Mouse (Mus musculus) macrophage (primary cell): Measurements from ENCODE around the gene Sema3b. TPM values are rescaled to one million over a fixed set of nuclear protein-coding genes. Genes with fewer than 3 reads are reported as not detected.
"Not testable (repeated sequence)": the region's sequence is repeated elsewhere in the genome, so short reads cannot be mapped to it uniquely, and the experiment has no call there.

Source experiments
- H3K27ac ChIP-seq: fragments of 350-480 bp; formaldehyde crosslinking; 2 replicates; pipeline ENCODE4 v1.9.0; 2021
- H3K36me3 ChIP-seq: fragments of 350-480 bp; formaldehyde crosslinking; 2 replicates; pipeline ENCODE4 v1.9.0; 2021; ENCODE audit errors: inconsistent target
- H3K4me3 ChIP-seq: fragments of 350-480 bp; formaldehyde crosslinking; 2 replicates; pipeline ENCODE4 v1.9.0; 2021; ENCODE audit errors: inconsistent target
- H3K79me2 ChIP-seq: fragments of 350-480 bp; formaldehyde crosslinking; 2 replicates; pipeline ENCODE4 v1.9.0; 2021; ENCODE audit errors: inconsistent target
- WGBS: methylation state at CpG from one replicate; pipeline ENCODE4 v1.1.7; 2026; ENCODE audit warnings: inconsistent platforms; ENCODE audit not compliant: missing documents; 5-methylcytosine and 5-hydroxymethylcytosine counted together
- polyA plus RNA-seq: library from polyadenylated mRNA; stranded (reverse); fragments of 250-400 nt; gene quantifications from 3 replicates; pipeline ENCODE4 v1.2.4, GENCODE M21; 2018; ENCODE audit warnings: inconsistent platforms

Sema3b gene
- polyA plus RNA-seq, 1 experiment from 2014 or later: not detected

- H3K79me2 ChIP-seq: peaks cover 21% of the 10 kb centered on the region; the same call in 1 of the 2 replicates
- H3K4me3 ChIP-seq: peak overlapping the region; percentile 49
- 4% methylated on average over 40 of the region's 41 CpGs for WGBS
- peaks cover 10% of the 10 kb centered on the region; the same call in 1 of the 2 replicates for H3K36me3 ChIP-seq
- H3K27ac ChIP-seq: peak overlapping the region; percentile 91
Observed at GRCm38 (mm10) chr9:107568331-107569261, 40.4 kb downstream of the Sema3b start.

- peak within 1 kb of the TSS; percentile 49 for H3K4me3 ChIP-seq
- 71% methylated on average over 18 of the region's 18 CpGs for WGBS
- H3K36me3 ChIP-seq: peaks cover 10% of the 10 kb centered on the region; the same call in 1 of the 2 replicates
- peak within 1 kb of the TSS; percentile 91 for H3K27ac ChIP-seq
- peaks cover 24% of the 10 kb centered on the region; the same call in 1 of the 2 replicates for H3K79me2 ChIP-seq
Observed at GRCm38 (mm10) chr9:107567702-107568319, 41.2 kb downstream of the Sema3b start, which contains the start of gene Hyal2. Hyal2 (plus strand) TSS chr9:107567945.

- Histone ChIP-seq H3K36me3 (peaks cover 6% of the 10 kb centered on the region; the same call in 1 of the 2 replicates), H3K79me2 (peaks cover 24% of the 10 kb centered on the region; the same call in 1 of the 2 replicates), H3K4me3 (no peak overlapping the region), H3K27ac (0 out of 2 replicates have a peak overlapping the region, but pooled peaks have one; percentile 8)
- WGBS: 62% methylated on average over 3 of the region's 3 CpGs
Observed at GRCm38 (mm10) chr9:107566855-107567254, 42.2 kb downstream of the Sema3b start.

- Histone ChIP-seq H3K4me3 (no peak overlapping the region), H3K79me2 (peaks cover 24% of the 10 kb centered on the region; the same call in 1 of the 2 replicates), H3K27ac (0 out of 2 replicates have a peak overlapping the region, but pooled peaks have one; percentile 8), H3K36me3 (peaks cover 12% of the 10 kb centered on the region)
- WGBS: 63% methylated on average over 15 of the region's 15 CpGs
Observed at GRCm38 (mm10) chr9:107566041-107566709, 42.9 kb downstream of the Sema3b start.

GRCm38 (mm10) chr9:107565556-107565955, 43.5 kb downstream of the Sema3b start:
- H3K36me3 ChIP-seq: peaks cover 18% of the 10 kb centered on the region
- peaks cover 23% of the 10 kb centered on the region; the same call in 1 of the 2 replicates for H3K79me2 ChIP-seq
- WGBS: 40% methylated on average over 4 of the region's 5 CpGs
- H3K27ac ChIP-seq, H3K4me3 ChIP-seq: not testable (repeated sequence)

GRCm38 (mm10) chr9:107563029-107563581, 45.9 kb downstream of the Sema3b start, which contains the start of gene Tusc2:
Tusc2 (plus strand) TSS chr9:107563255.
- H3K4me3 ChIP-seq: peak within 1 kb of the TSS; percentile 68
- H3K36me3 ChIP-seq: peaks cover 41% of the 10 kb centered on the region
- 0 out of 2 replicates have a peak within 1 kb of the TSS, but pooled peaks have one; percentile 12 for H3K27ac ChIP-seq
- H3K79me2 ChIP-seq: peaks cover 34% of the 10 kb centered on the region
- 0% methylated on average over 45 of the region's 46 CpGs for WGBS

- peak overlapping the region; percentile 79 for H3K4me3 ChIP-seq
- peaks cover 44% of the 10 kb centered on the region for H3K36me3 ChIP-seq
- 15% methylated on average over 3 of the region's 3 CpGs for WGBS
- peaks cover 64% of the 10 kb centered on the region for H3K79me2 ChIP-seq
- peak overlapping the region; percentile 95 for H3K27ac ChIP-seq
Observed at GRCm38 (mm10) chr9:107556346-107556745, 52.7 kb downstream of the Sema3b start.

- Histone ChIP-seq H3K79me2 (peaks cover 64% of the 10 kb centered on the region), H3K36me3 (peaks cover 38% of the 10 kb centered on the region), H3K4me3 (peak overlapping the region; percentile 79), H3K27ac (peak overlapping the region; percentile 95)
- WGBS: 25% methylated on average over 2 of the region's 2 CpGs
Observed at GRCm38 (mm10) chr9:107555701-107556100, 53.3 kb downstream of the Sema3b start.

- peaks cover 62% of the 10 kb centered on the region for H3K79me2 ChIP-seq
- WGBS: under 1% methylated on average over 23 of the region's 23 CpGs
- peak overlapping the region; percentile 95 for H3K27ac ChIP-seq
- H3K4me3 ChIP-seq: peak overlapping the region; percentile 79
- peaks cover 33% of the 10 kb centered on the region for H3K36me3 ChIP-seq
Observed at GRCm38 (mm10) chr9:107555031-107555457, 54.0 kb downstream of the Sema3b start.

GRCm38 (mm10) chr9:107554319-107554825, 54.7 kb downstream of the Sema3b start:
- under 1% methylated on average over 52 of the region's 53 CpGs for WGBS
- H3K79me2 ChIP-seq: peaks cover 56% of the 10 kb centered on the region
- peaks cover 26% of the 10 kb centered on the region for H3K36me3 ChIP-seq
- H3K4me3 ChIP-seq: peak overlapping the region; percentile 79
- peak overlapping the region; percentile 95 for H3K27ac ChIP-seq

GRCm38 (mm10) chr9:107553541-107554318, 55.3 kb downstream of the Sema3b start:
- H3K4me3 ChIP-seq: peak overlapping the region; percentile 63
- H3K36me3 ChIP-seq: peaks cover 20% of the 10 kb centered on the region
- WGBS: 7% methylated on average over 36 of the region's 37 CpGs
- peak overlapping the region; percentile 62 for H3K27ac ChIP-seq
- peaks cover 49% of the 10 kb centered on the region for H3K79me2 ChIP-seq

- Histone ChIP-seq H3K4me3 (peak overlapping the region; percentile 63; the same call in 1 of the 2 replicates), H3K36me3 (peaks cover 11% of the 10 kb centered on the region), H3K27ac (no peak overlapping the region), H3K79me2 (peaks cover 40% of the 10 kb centered on the region)
- 89% methylated on average over 5 of the region's 5 CpGs for WGBS
Observed at GRCm38 (mm10) chr9:107552690-107553393, 56.2 kb downstream of the Sema3b start.
